Mouse (Mus musculus) olfactory bulb, adult 2 months (tissue): Measurements from ENCODE around the gene Oxgr1. TPM values are rescaled to one million over a fixed set of nuclear protein-coding genes. Genes with fewer than 3 reads are reported as not detected.
A peak's percentile ranks its signal among the peaks of the same experiment; 100 is the strongest.

ENCODE experiments used
- H3K27ac ChIP-seq: fragments of 200-500 bp; 2 replicates; pipeline ENCODE4 v1.5.1; 2012; ENCODE audit warnings: low read depth, low read length; ENCODE audit not compliant: insufficient read depth
- H3K4me1 ChIP-seq: fragments of 200-500 bp; 2 replicates; pipeline ENCODE4 v1.6.1; 2012; ENCODE audit warnings: low read length; ENCODE audit not compliant: control insufficient read depth, insufficient read depth
- H3K4me3 ChIP-seq: fragments of 200-500 bp; 2 replicates; pipeline ENCODE4 v1.5.1; 2012; ENCODE audit warnings: mild to moderate bottlenecking, low read depth, low read length, moderate library complexity; ENCODE audit not compliant: insufficient read depth
- CTCF ChIP-seq: fragments of 200-500 bp; IDR thresholded peaks from 2 replicates; pipeline ENCODE4 v1.5.1; 2012; ENCODE audit warnings: low read depth, mild to moderate bottlenecking, low read length, moderate library complexity; ENCODE audit not compliant: insufficient read depth
- POLR2A ChIP-seq: fragments of 200-500 bp; IDR thresholded peaks from 2 replicates; pipeline ENCODE4 v1.6.1; 2012; ENCODE audit warnings: mild to moderate bottlenecking, low read depth, low read length, moderate library complexity; ENCODE audit not compliant: insufficient read depth
- WGBS: fragments of 180-500 bp; shearing (Covaris S2); methylation state at CpG from one replicate; pipeline ENCODE4 v1.1.7; 2018; 5-methylcytosine and 5-hydroxymethylcytosine counted together
- polyA plus RNA-seq: library from polyadenylated mRNA; stranded (reverse); fragments of >200 nt; gene quantifications from 2 replicates; pipeline ENCODE4 v1.2.4, GENCODE M21; 2012; ENCODE audit warnings: low replicate concordance; ENCODE audit not compliant: missing spikeins, insufficient read depth, insufficient read length

The Oxgr1 gene
- polyA plus RNA-seq, 1 experiment, result not detected

GRCm38 (mm10) chr14:120061096-120061495, 18.9 kb upstream of the Oxgr1 start:
- no peaks in the 10 kb centered on the region for H3K4me1 ChIP-seq
- WGBS, result 48% methylated on average over 9 of the region's 9 CpGs
- no peak overlapping the region for H3K4me3 ChIP-seq
- H3K27ac ChIP-seq, result no peak overlapping the region
- TF ChIP-seq POLR2A (no peak), CTCF (peak; percentile 44; the same call in 1 of the 2 replicates)

- Histone ChIP-seq H3K27ac (no peak overlapping the region), H3K4me3 (no peak overlapping the region), H3K4me1 (no peaks in the 10 kb centered on the region)
- 22% methylated on average over 1 of the region's 1 CpGs for WGBS
- no peak for TF ChIP-seq POLR2A
- no peak for TF ChIP-seq CTCF
Observed at GRCm38 (mm10) chr14:120033454-120033853, 8.8 kb downstream of the Oxgr1 start.

- 60% methylated on average over 2 of the region's 2 CpGs for WGBS
- no peak overlapping the region for H3K4me3 ChIP-seq
- no peaks in the 10 kb centered on the region for H3K4me1 ChIP-seq
- H3K27ac ChIP-seq, result no peak overlapping the region
- TF ChIP-seq CTCF, result no peak
- TF ChIP-seq POLR2A, result no peak
Observed at GRCm38 (mm10) chr14:120019948-120020347, 22.3 kb downstream of the Oxgr1 start.

GRCm38 (mm10) chr14:120009969-120010872, 32.0 kb downstream of the Oxgr1 start:
- TF ChIP-seq CTCF (no peak), POLR2A (no peak)
- WGBS, result 74% methylated on average over 11 of the region's 11 CpGs
- Histone ChIP-seq H3K27ac (no peak overlapping the region), H3K4me1 (no peaks in the 10 kb centered on the region), H3K4me3 (no peak overlapping the region)

GRCm38 (mm10) chr14:120005153-120005552, 37.1 kb downstream of the Oxgr1 start:
- Histone ChIP-seq H3K27ac (no peak overlapping the region), H3K4me3 (no peak overlapping the region), H3K4me1 (no peaks in the 10 kb centered on the region)
- TF ChIP-seq CTCF, result no peak
- no peak for TF ChIP-seq POLR2A
- WGBS, result 21% methylated on average over 1 of the region's 1 CpGs

GRCm38 (mm10) chr14:120003661-120004060, 38.6 kb downstream of the Oxgr1 start:
- Histone ChIP-seq H3K4me1 (no peaks in the 10 kb centered on the region), H3K4me3 (no peak overlapping the region), H3K27ac (no peak overlapping the region)
- 88% methylated on average over 7 of the region's 7 CpGs for WGBS
- TF ChIP-seq CTCF (no peak), POLR2A (no peak)

- H3K4me3 ChIP-seq, result no peak overlapping the region
- no peaks in the 10 kb centered on the region for H3K4me1 ChIP-seq
- H3K27ac ChIP-seq, result no peak overlapping the region
- 65% methylated on average over 4 of the region's 4 CpGs for WGBS
- no peak for TF ChIP-seq CTCF
- no peak for TF ChIP-seq POLR2A
Observed at GRCm38 (mm10) chr14:120002673-120003072, 39.6 kb downstream of the Oxgr1 start.

- H3K4me1 ChIP-seq, result no peaks in the 10 kb centered on the region
- H3K4me3 ChIP-seq, result no peak overlapping the region
- TF ChIP-seq POLR2A (no peak), CTCF (no peak)
- 93% methylated on average over 10 of the region's 10 CpGs for WGBS
- H3K27ac ChIP-seq, result no peak overlapping the region
Observed at GRCm38 (mm10) chr14:119989651-119990050, 52.6 kb downstream of the Oxgr1 start.

- WGBS, result 59% methylated on average over 7 of the region's 7 CpGs
- TF ChIP-seq CTCF, result no peak
- no peak for TF ChIP-seq POLR2A
- Histone ChIP-seq H3K4me3 (no peak overlapping the region), H3K27ac (no peak overlapping the region), H3K4me1 (no peaks in the 10 kb centered on the region)
Observed at GRCm38 (mm10) chr14:119988937-119989645, 53.1 kb downstream of the Oxgr1 start.
